Mouse (Mus musculus) midbrain, embryonic 16.5 days (tissue): ENCODE measurements around the gene Glis3. TPM values are rescaled to one million over a fixed set of nuclear protein-coding genes. Genes with fewer than 3 reads are reported as not detected.

ENCODE experiments used
- ATAC-seq: fragments of 200-750 bp; cut with Nextera tagmentation; 2 replicates; pipeline ENCODE4 v1.8.0; 2017; ENCODE audit warnings: moderate TSS enrichment
- H3K27ac ChIP-seq: fragments of 300-500 bp; sonication (generic); 2 replicates; pipeline ENCODE4 v1.5.1; 2014; ENCODE audit warnings: mild to moderate bottlenecking, low read length, mixed read lengths
- H3K27me3 ChIP-seq: fragments of 300-500 bp; sonication (generic); 2 replicates; pipeline ENCODE4 v1.6.1; 2014; ENCODE audit warnings: low read depth, low read length, mixed read lengths; ENCODE audit not compliant: control insufficient read depth, insufficient read depth
- H3K36me3 ChIP-seq: fragments of 300-500 bp; sonication (generic); 2 replicates; pipeline ENCODE4 v1.6.1; 2014; ENCODE audit warnings: mild to moderate bottlenecking, low read length, moderate library complexity, mixed read lengths; ENCODE audit not compliant: control insufficient read depth, insufficient read depth
- H3K4me1 ChIP-seq: fragments of 300-500 bp; sonication (generic); 2 replicates; pipeline ENCODE4 v1.6.1; 2014; ENCODE audit warnings: mild to moderate bottlenecking, low read length, mixed read lengths; ENCODE audit not compliant: control insufficient read depth, insufficient read depth
- H3K4me2 ChIP-seq: fragments of 300-500 bp; sonication (generic); 2 replicates; pipeline ENCODE4 v1.6.1; 2014; ENCODE audit warnings: mild to moderate bottlenecking, low read length, mixed read lengths
- H3K4me3 ChIP-seq: fragments of 300-500 bp; sonication (generic); 2 replicates; pipeline ENCODE4 v1.5.1; 2014; ENCODE audit warnings: low read depth, mild to moderate bottlenecking, low read length, moderate library complexity, mixed read lengths
- H3K9ac ChIP-seq: fragments of 300-500 bp; sonication (generic); 2 replicates; pipeline ENCODE4 v1.6.1; 2014; ENCODE audit warnings: low read depth, low read length, mixed read lengths
- H3K9me3 ChIP-seq: fragments of 300-500 bp; sonication (generic); replicated peaks from 2 replicates; pipeline ENCODE4 v1.6.1; 2014; ENCODE audit warnings: mild to moderate bottlenecking, low read length, mixed read lengths; ENCODE audit not compliant: control insufficient read depth, poor library complexity, severe bottlenecking
- WGBS: fragments of 180-500 bp; shearing (Covaris S2); extraction: QIAGEN DNeasy Blood & Tissue Kit; methylation state at CpG from one replicate; pipeline ENCODE4 v1.1.7; 2014; 5-methylcytosine and 5-hydroxymethylcytosine counted together
- polyA plus RNA-seq: library from polyadenylated mRNA; unstranded; fragments of >200 nt; fragmentation: Nextera tagmentation; extraction: Ambion mirVana; gene quantifications from 2 replicates; pipeline ENCODE4 v1.2.1, GENCODE M21; 2015

The Glis3 gene
- polyA plus RNA-seq, 1 experiment from 2014 or later: 2.7 TPM

- no peaks in the 10 kb centered on the region for H3K36me3 ChIP-seq
- H3K27me3 ChIP-seq: no peaks in the 10 kb centered on the region
- WGBS: 90% methylated on average over 2 of the region's 2 CpGs
- H3K9ac ChIP-seq: no peak overlapping the region
- H3K27ac ChIP-seq: no peak overlapping the region
- H3K4me3 ChIP-seq: no peak overlapping the region
- ATAC-seq: no peak
- H3K4me1 ChIP-seq: no peaks in the 10 kb centered on the region
- no peaks in the 10 kb centered on the region for H3K9me3 ChIP-seq
- H3K4me2 ChIP-seq: no peak overlapping the region
These were observed 414.1 kb downstream of the Glis3 start for GRCm38 (mm10) chr19:28265776-28266175.

- Histone ChIP-seq H3K4me1 (no peaks in the 10 kb centered on the region), H3K27me3 (no peaks in the 10 kb centered on the region), H3K4me3 (no peak overlapping the region), H3K9ac (no peak overlapping the region), H3K27ac (no peak overlapping the region), H3K36me3 (no peaks in the 10 kb centered on the region), H3K4me2 (no peak overlapping the region), H3K9me3 (no peaks in the 10 kb centered on the region)
- no peak for ATAC-seq
- 81% methylated on average over 18 of the region's 18 CpGs for WGBS
These were observed 420.8 kb downstream of the Glis3 start for GRCm38 (mm10) chr19:28258907-28259675.

- H3K27me3 ChIP-seq: no peaks in the 10 kb centered on the region
- H3K36me3 ChIP-seq: no peaks in the 10 kb centered on the region
- H3K27ac ChIP-seq: no peak overlapping the region
- H3K9ac ChIP-seq: no peak overlapping the region
- H3K9me3 ChIP-seq: no peaks in the 10 kb centered on the region
- H3K4me3 ChIP-seq: no peak overlapping the region
- WGBS: 58% methylated on average over 3 of the region's 3 CpGs
- no peak for ATAC-seq
- no peak overlapping the region for H3K4me2 ChIP-seq
- no peaks in the 10 kb centered on the region for H3K4me1 ChIP-seq
These were observed 421.4 kb downstream of the Glis3 start for GRCm38 (mm10) chr19:28258480-28258879.

- Histone ChIP-seq H3K4me1 (no peaks in the 10 kb centered on the region), H3K9ac (no peak overlapping the region), H3K36me3 (no peaks in the 10 kb centered on the region), H3K27me3 (no peaks in the 10 kb centered on the region), H3K27ac (no peak overlapping the region), H3K4me2 (no peak overlapping the region), H3K4me3 (no peak overlapping the region), H3K9me3 (no peaks in the 10 kb centered on the region)
- ATAC-seq: no peak
- 94% methylated on average over 7 of the region's 7 CpGs for WGBS
These were observed 432.5 kb downstream of the Glis3 start for GRCm38 (mm10) chr19:28247345-28247744.

GRCm38 (mm10) chr19:28246186-28246585 is 433.7 kb downstream of the Glis3 start:
- Histone ChIP-seq H3K27me3 (no peaks in the 10 kb centered on the region), H3K4me3 (no peak overlapping the region), H3K27ac (no peak overlapping the region), H3K36me3 (no peaks in the 10 kb centered on the region), H3K4me2 (no peak overlapping the region), H3K9me3 (no peaks in the 10 kb centered on the region; the same call in 1 of the 2 replicates), H3K4me1 (no peaks in the 10 kb centered on the region), H3K9ac (no peak overlapping the region)
- ATAC-seq: no peak
- WGBS: 87% methylated on average over 5 of the region's 5 CpGs

- H3K4me3 ChIP-seq: no peak overlapping the region
- H3K27me3 ChIP-seq: no peaks in the 10 kb centered on the region
- H3K27ac ChIP-seq: no peak overlapping the region
- no peak overlapping the region for H3K9ac ChIP-seq
- H3K9me3 ChIP-seq: no peaks in the 10 kb centered on the region; the same call in 1 of the 2 replicates
- no peaks in the 10 kb centered on the region for H3K36me3 ChIP-seq
- 86% methylated on average over 4 of the region's 4 CpGs for WGBS
- no peak for ATAC-seq
- no peak overlapping the region for H3K4me2 ChIP-seq
- no peaks in the 10 kb centered on the region for H3K4me1 ChIP-seq
These were observed 441.8 kb downstream of the Glis3 start for GRCm38 (mm10) chr19:28238073-28238472.

GRCm38 (mm10) chr19:28237621-28238020 is 442.3 kb downstream of the Glis3 start:
- no peak for ATAC-seq
- H3K4me3 ChIP-seq: no peak overlapping the region
- H3K9ac ChIP-seq: no peak overlapping the region
- WGBS: 100% methylated on average over 2 of the region's 2 CpGs
- H3K27ac ChIP-seq: no peak overlapping the region
- H3K27me3 ChIP-seq: no peaks in the 10 kb centered on the region
- no peaks in the 10 kb centered on the region for H3K36me3 ChIP-seq
- H3K4me1 ChIP-seq: no peaks in the 10 kb centered on the region
- H3K9me3 ChIP-seq: no peaks in the 10 kb centered on the region; the same call in 1 of the 2 replicates
- no peak overlapping the region for H3K4me2 ChIP-seq

- Histone ChIP-seq H3K9ac (no peak overlapping the region), H3K4me3 (no peak overlapping the region), H3K4me1 (no peaks in the 10 kb centered on the region), H3K9me3 (no peaks in the 10 kb centered on the region), H3K27me3 (no peaks in the 10 kb centered on the region), H3K27ac (no peak overlapping the region), H3K36me3 (no peaks in the 10 kb centered on the region), H3K4me2 (no peak overlapping the region)
- ATAC-seq: no peak
- WGBS: 85% methylated on average over 5 of the region's 5 CpGs
These were observed 444.3 kb downstream of the Glis3 start for GRCm38 (mm10) chr19:28235571-28235970.

GRCm38 (mm10) chr19:28235096-28235495 is 444.8 kb downstream of the Glis3 start:
- no peaks in the 10 kb centered on the region for H3K4me1 ChIP-seq
- H3K27ac ChIP-seq: no peak overlapping the region
- no peaks in the 10 kb centered on the region for H3K27me3 ChIP-seq
- no peak overlapping the region for H3K9ac ChIP-seq
- no peaks in the 10 kb centered on the region for H3K36me3 ChIP-seq
- H3K4me2 ChIP-seq: no peak overlapping the region
- H3K9me3 ChIP-seq: no peaks in the 10 kb centered on the region
- 90% methylated on average over 9 of the region's 9 CpGs for WGBS
- ATAC-seq: no peak
- H3K4me3 ChIP-seq: no peak overlapping the region
